Mouse (Mus musculus): ENCODE measurements at regions not wholly inside any gene's neighbourhood (a gene's known extent, or its start where the extent isn't known, plus 50 kb on each side); places are given as distances from the start of the nearest gene placed in this dataset.
"Not testable (repeated sequence)": the region's sequence is repeated elsewhere in the genome, so short reads cannot be mapped to it uniquely, and the experiment has no call there.

- ATAC-seq, result no peak
These were observed 373.8 kb upstream of the Arid1b start for GRCm38 (mm10) chr17:4620361-4620760.

GRCm38 (mm10) chr17:4626126-4626525 is 368.0 kb upstream of the Arid1b start:
- 100% methylated on average over 1 of the region's 1 CpGs for WGBS
- H3K4me1 ChIP-seq (replicated peaks); ATAC-seq; H3K4me2 ChIP-seq (replicated peaks); H3K9me3 ChIP-seq; H3K9ac ChIP-seq (replicated peaks); H3K27ac ChIP-seq; H3K36me3 ChIP-seq; H3K4me3 ChIP-seq (replicated peaks); H3K27me3 ChIP-seq: not testable (repeated sequence)

More at GRCm38 (mm10) chr17:4620361-4620760, 373.8 kb upstream of the Arid1b start:
- Histone ChIP-seq H3K27me3 (no peaks in the 10 kb centered on the region), H3K36me3 (no peaks in the 10 kb centered on the region), H3K4me2 (replicated peaks) (no peak overlapping the region), H3K4me3 (replicated peaks) (no peak overlapping the region), H3K9me3 (no peaks in the 10 kb centered on the region), H3K4me1 (replicated peaks) (no peaks in the 10 kb centered on the region), H3K27ac (no peak overlapping the region), H3K9ac (replicated peaks) (no peak overlapping the region)

- H3K4me1 ChIP-seq (replicated peaks), result 0 out of 2 replicates have a peak, but pooled peaks cover 4% of the 10 kb centered on the region
- H3K27me3 ChIP-seq, result no peaks in the 10 kb centered on the region
- no peaks in the 10 kb centered on the region for H3K9me3 ChIP-seq
- WGBS, result 95% methylated on average over 7 of the region's 7 CpGs
- no peak overlapping the region for H3K4me3 ChIP-seq (replicated peaks)
- no peak overlapping the region for H3K4me2 ChIP-seq (replicated peaks)
- H3K36me3 ChIP-seq, result no peaks in the 10 kb centered on the region
- no peak for ATAC-seq
- H3K27ac ChIP-seq, result no peak overlapping the region
- no peak overlapping the region for H3K9ac ChIP-seq (replicated peaks)
These were observed 366.6 kb upstream of the Arid1b start for GRCm38 (mm10) chr17:4627542-4627941.

- no peak for ATAC-seq
- 92% methylated on average over 4 of the region's 4 CpGs for WGBS
These were observed 363.0 kb upstream of the Arid1b start for GRCm38 (mm10) chr17:4631122-4631521.

GRCm38 (mm10) chr17:4632506-4632905 is 361.6 kb upstream of the Arid1b start:
- ATAC-seq, result no peak
- WGBS, result 94% methylated on average over 2 of the region's 2 CpGs

More at GRCm38 (mm10) chr17:4631122-4631521, 363.0 kb upstream of the Arid1b start:
- no peak overlapping the region for H3K9ac ChIP-seq (replicated peaks)
- no peaks in the 10 kb centered on the region for H3K27me3 ChIP-seq
- no peaks in the 10 kb centered on the region for H3K9me3 ChIP-seq
- H3K4me1 ChIP-seq (replicated peaks), result 0 out of 2 replicates have a peak, but pooled peaks cover 4% of the 10 kb centered on the region
- no peaks in the 10 kb centered on the region for H3K36me3 ChIP-seq
- H3K27ac ChIP-seq, result no peak overlapping the region
- H3K4me2 ChIP-seq (replicated peaks), result no peak overlapping the region
- no peak overlapping the region for H3K4me3 ChIP-seq (replicated peaks)

GRCm38 (mm10) chr17:4633771-4634170 is 360.4 kb upstream of the Arid1b start:
- 75% methylated on average over 3 of the region's 3 CpGs for WGBS
- no peaks in the 10 kb centered on the region for H3K27me3 ChIP-seq

More at GRCm38 (mm10) chr17:4632506-4632905, 361.6 kb upstream of the Arid1b start:
- H3K27ac ChIP-seq, result no peak overlapping the region
- H3K9me3 ChIP-seq, result no peaks in the 10 kb centered on the region
- no peak overlapping the region for H3K4me3 ChIP-seq (replicated peaks)
- H3K4me2 ChIP-seq (replicated peaks), result no peak overlapping the region
- peaks cover 11% of the 10 kb centered on the region for H3K4me1 ChIP-seq (replicated peaks)
- no peaks in the 10 kb centered on the region for H3K27me3 ChIP-seq
- H3K9ac ChIP-seq (replicated peaks), result no peak overlapping the region
- no peaks in the 10 kb centered on the region for H3K36me3 ChIP-seq

GRCm38 (mm10) chr17:4636796-4637353 is 357.3 kb upstream of the Arid1b start:
- Histone ChIP-seq H3K27ac (no peak overlapping the region), H3K27me3 (no peaks in the 10 kb centered on the region), H3K4me2 (replicated peaks) (no peak overlapping the region), H3K4me1 (replicated peaks) (peaks cover 7% of the 10 kb centered on the region), H3K9me3 (no peaks in the 10 kb centered on the region), H3K9ac (replicated peaks) (no peak overlapping the region), H3K36me3 (no peaks in the 10 kb centered on the region), H3K4me3 (replicated peaks) (no peak overlapping the region)
- WGBS, result 29% methylated on average over 5 of the region's 5 CpGs
- ATAC-seq, result no peak; the same call in 1 of the 2 replicates

More at GRCm38 (mm10) chr17:4633771-4634170, 360.4 kb upstream of the Arid1b start:
- Histone ChIP-seq H3K4me1 (replicated peaks) (peaks cover 8% of the 10 kb centered on the region), H3K9me3 (no peaks in the 10 kb centered on the region), H3K9ac (replicated peaks) (no peak overlapping the region), H3K36me3 (no peaks in the 10 kb centered on the region), H3K4me2 (replicated peaks) (no peak overlapping the region), H3K27ac (no peak overlapping the region), H3K4me3 (replicated peaks) (no peak overlapping the region)
- ATAC-seq, result no peak

GRCm38 (mm10) chr17:4639531-4639930 is 354.6 kb upstream of the Arid1b start:
- Histone ChIP-seq H3K4me2 (replicated peaks) (no peak overlapping the region), H3K36me3 (no peaks in the 10 kb centered on the region), H3K27me3 (no peaks in the 10 kb centered on the region), H3K9me3 (no peaks in the 10 kb centered on the region), H3K27ac (no peak overlapping the region), H3K4me1 (replicated peaks) (peaks cover 7% of the 10 kb centered on the region), H3K4me3 (replicated peaks) (no peak overlapping the region), H3K9ac (replicated peaks) (no peak overlapping the region)
- ATAC-seq, result no peak
- 88% methylated on average over 4 of the region's 4 CpGs for WGBS

DNA sequence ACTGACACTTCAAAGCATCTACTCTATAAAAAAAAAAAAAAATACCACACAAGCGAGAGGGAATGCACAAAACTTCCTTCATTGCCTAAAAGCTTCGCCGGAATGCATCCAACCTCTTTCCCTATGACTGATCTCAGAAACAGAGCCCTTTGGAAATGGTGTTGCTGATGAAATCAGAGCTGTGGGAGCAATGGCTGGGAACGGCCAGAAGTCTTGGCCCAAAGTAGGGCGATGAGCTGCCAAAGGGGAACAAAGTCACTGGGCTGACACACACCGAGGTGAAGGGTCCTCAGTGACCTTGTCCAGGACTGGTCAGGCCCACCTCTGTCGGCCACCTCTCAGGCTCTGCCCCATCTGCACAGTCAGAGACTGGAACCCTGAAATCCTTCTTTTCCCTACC is 353.6 kb upstream of the Arid1b start:
- WGBS, result 86% methylated on average over 7 of the region's 7 CpGs

DNA sequence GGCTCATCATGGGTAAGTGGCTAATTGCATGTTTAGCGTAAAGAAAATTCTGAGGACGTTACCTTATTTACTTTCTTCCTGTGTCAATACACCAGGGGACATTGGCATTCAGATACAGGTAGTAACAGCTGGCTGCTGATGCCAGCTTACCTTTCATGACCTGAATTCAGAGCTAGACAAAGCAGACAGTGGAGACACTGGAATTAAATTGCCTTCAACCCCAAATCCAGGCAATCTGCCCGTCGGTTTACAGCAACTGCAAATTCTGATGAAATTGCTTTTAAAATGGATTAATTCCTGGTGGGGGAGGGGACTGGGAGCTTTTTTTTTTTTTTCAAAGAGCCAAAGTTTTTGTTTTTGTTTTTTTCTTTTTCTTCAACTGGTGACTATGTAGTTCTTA is 353.0 kb upstream of the Arid1b start:
- no peaks in the 10 kb centered on the region for H3K27me3 ChIP-seq
- no peak for ATAC-seq
- H3K4me2 ChIP-seq (replicated peaks), result no peak overlapping the region
- H3K36me3 ChIP-seq, result no peaks in the 10 kb centered on the region
- no peaks in the 10 kb centered on the region for H3K9me3 ChIP-seq
- no peak overlapping the region for H3K9ac ChIP-seq (replicated peaks)
- WGBS, result 75% methylated on average over 4 of the region's 4 CpGs
- H3K4me1 ChIP-seq (replicated peaks), result peaks cover 7% of the 10 kb centered on the region
- H3K27ac ChIP-seq, result no peak overlapping the region
- no peak overlapping the region for H3K4me3 ChIP-seq (replicated peaks)

More for the DNA sequence above, 353.6 kb upstream of the Arid1b start:
- Histone ChIP-seq H3K4me2 (replicated peaks) (no peak overlapping the region), H3K27me3 (no peaks in the 10 kb centered on the region), H3K27ac (no peak overlapping the region), H3K36me3 (no peaks in the 10 kb centered on the region), H3K9ac (replicated peaks) (no peak overlapping the region), H3K4me1 (replicated peaks) (peaks cover 7% of the 10 kb centered on the region), H3K4me3 (replicated peaks) (no peak overlapping the region), H3K9me3 (no peaks in the 10 kb centered on the region)
- no peak for ATAC-seq

DNA sequence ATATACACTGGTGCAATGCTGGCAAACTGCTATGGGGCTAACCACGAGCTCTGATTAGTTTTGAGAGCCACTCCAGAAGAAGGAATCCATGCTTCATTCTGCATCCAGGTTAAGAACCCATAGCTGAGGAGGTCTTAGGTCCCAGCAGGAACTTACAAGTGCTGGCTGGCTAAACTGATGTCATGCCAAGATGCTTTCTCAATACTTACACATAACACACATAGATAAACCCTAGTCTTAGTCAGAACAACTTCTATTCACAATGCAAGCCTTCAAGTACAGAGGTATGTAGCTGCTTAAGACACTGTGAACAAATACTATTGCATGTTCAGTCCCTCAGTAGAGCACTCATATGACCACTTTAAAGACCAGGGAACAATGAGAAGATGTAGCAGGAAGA is 352.1 kb upstream of the Arid1b start:
- 55% methylated on average over 1 of the region's 1 CpGs for WGBS
- Histone ChIP-seq H3K9ac (replicated peaks) (no peak overlapping the region), H3K4me2 (replicated peaks) (no peak overlapping the region), H3K4me1 (replicated peaks) (peaks cover 1% of the 10 kb centered on the region), H3K36me3 (no peaks in the 10 kb centered on the region), H3K27ac (no peak overlapping the region), H3K9me3 (no peaks in the 10 kb centered on the region), H3K4me3 (replicated peaks) (no peak overlapping the region), H3K27me3 (no peaks in the 10 kb centered on the region)
- ATAC-seq, result no peak

DNA sequence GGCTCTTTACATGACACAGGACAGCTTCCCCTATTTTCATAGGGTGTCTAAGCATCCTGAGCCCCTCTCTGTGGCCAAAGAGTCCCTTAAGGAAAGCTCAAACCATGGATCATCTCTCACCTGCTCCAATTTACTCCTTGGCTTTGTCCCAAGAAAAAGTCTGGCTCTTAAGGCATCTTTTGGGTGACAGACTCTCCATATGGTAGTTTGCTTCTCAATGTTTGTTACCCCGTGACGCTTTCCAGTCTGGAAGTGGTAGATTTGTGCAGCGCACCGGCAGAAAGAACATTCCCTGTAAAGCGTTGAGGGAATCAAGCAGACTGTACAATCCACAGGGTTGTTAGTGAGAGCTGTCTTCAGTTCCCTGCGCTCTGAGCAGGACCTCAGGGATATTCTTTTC is 350.8 kb upstream of the Arid1b start:
- Histone ChIP-seq H3K27ac (no peak overlapping the region), H3K27me3 (no peaks in the 10 kb centered on the region), H3K9ac (replicated peaks) (no peak overlapping the region), H3K36me3 (no peaks in the 10 kb centered on the region), H3K4me1 (replicated peaks) (no peaks in the 10 kb centered on the region), H3K4me2 (replicated peaks) (no peak overlapping the region), H3K4me3 (replicated peaks) (no peak overlapping the region), H3K9me3 (no peaks in the 10 kb centered on the region)
- ATAC-seq, result no peak
- 93% methylated on average over 6 of the region's 6 CpGs for WGBS

- Histone ChIP-seq H3K4me1 (replicated peaks) (no peaks in the 10 kb centered on the region), H3K9ac (replicated peaks) (no peak overlapping the region), H3K4me3 (replicated peaks) (no peak overlapping the region), H3K36me3 (no peaks in the 10 kb centered on the region), H3K27ac (no peak overlapping the region), H3K9me3 (no peaks in the 10 kb centered on the region), H3K27me3 (no peaks in the 10 kb centered on the region), H3K4me2 (replicated peaks) (no peak overlapping the region)
- no peak for ATAC-seq
- 91% methylated on average over 4 of the region's 4 CpGs for WGBS
These were observed 345.5 kb upstream of the Arid1b start for GRCm38 (mm10) chr17:4648603-4649002.

Data from midbrain, embryonic 13.5 days (tissue).